Mouse (Mus musculus): ENCODE measurements around the gene Chrdl2.
A peak's percentile ranks its signal among the peaks of the same experiment; 100 is the strongest.

Gene Chrdl2

GRCm38 (mm10) chr7:99982256-99983242, 23.4 kb upstream of the Chrdl2 start:
- no peak for DNase-seq (ENCODE audit: inconsistent ontology term)

- DNase-seq (ENCODE audit: inconsistent ontology term) = peak; percentile 67
These were observed 17.2 kb upstream of the Chrdl2 start for GRCm38 (mm10) chr7:99988725-99989124.

GRCm38 (mm10) chr7:99989844-99990760, 15.9 kb upstream of the Chrdl2 start:
- peak; percentile 30 for DNase-seq (ENCODE audit: inconsistent ontology term)

- DNase-seq (ENCODE audit: inconsistent ontology term) = no peak
These were observed 14.8 kb upstream of the Chrdl2 start for GRCm38 (mm10) chr7:99990990-99991707.

- no peak for DNase-seq (ENCODE audit: inconsistent ontology term)
These were observed 12.8 kb upstream of the Chrdl2 start for GRCm38 (mm10) chr7:99993159-99993558.

- DNase-seq (ENCODE audit: inconsistent ontology term) = no peak
These were observed 10.8 kb upstream of the Chrdl2 start for GRCm38 (mm10) chr7:99995186-99995585.

GRCm38 (mm10) chr7:99998668-99999067, 7.3 kb upstream of the Chrdl2 start:
- no peak for DNase-seq (ENCODE audit: inconsistent ontology term)

- no peak for DNase-seq (ENCODE audit: inconsistent ontology term)
These were observed 2.2 kb upstream of the Chrdl2 start for GRCm38 (mm10) chr7:100003781-100004180.

GRCm38 (mm10) chr7:100006411-100006810, 439 bp downstream of the Chrdl2 start:
- no peak for DNase-seq (ENCODE audit: inconsistent ontology term)

GRCm38 (mm10) chr7:100008765-100009164, 2.8 kb downstream of the Chrdl2 start:
- DNase-seq (ENCODE audit: inconsistent ontology term) = no peak

- DNase-seq (ENCODE audit: inconsistent ontology term) = no peak
These were observed 3.7 kb downstream of the Chrdl2 start for GRCm38 (mm10) chr7:100009640-100010039.

GRCm38 (mm10) chr7:100010711-100011110, 4.7 kb downstream of the Chrdl2 start:
- no peak for DNase-seq (ENCODE audit: inconsistent ontology term)

- DNase-seq (ENCODE audit: inconsistent ontology term) = peak; percentile 57
These were observed 6.1 kb downstream of the Chrdl2 start for GRCm38 (mm10) chr7:100012085-100012484.

- DNase-seq (ENCODE audit: inconsistent ontology term) = no peak
These were observed 6.5 kb downstream of the Chrdl2 start for GRCm38 (mm10) chr7:100012515-100012914.

- no peak for DNase-seq (ENCODE audit: inconsistent ontology term)
These were observed 8.2 kb downstream of the Chrdl2 start for GRCm38 (mm10) chr7:100014123-100014600.

- no peak for DNase-seq (ENCODE audit: inconsistent ontology term)
These were observed 11.1 kb downstream of the Chrdl2 start for GRCm38 (mm10) chr7:100017056-100017455.

GRCm38 (mm10) chr7:100027353-100027752, 21.4 kb downstream of the Chrdl2 start:
- no peak for DNase-seq (ENCODE audit: inconsistent ontology term)

GRCm38 (mm10) chr7:100029307-100029706, 23.3 kb downstream of the Chrdl2 start:
- DNase-seq (ENCODE audit: inconsistent ontology term) = no peak

GRCm38 (mm10) chr7:100030996-100031749, 25.2 kb downstream of the Chrdl2 start:
- DNase-seq (ENCODE audit: inconsistent ontology term) = no peak

- DNase-seq (ENCODE audit: inconsistent ontology term) = no peak
These were observed 27.7 kb downstream of the Chrdl2 start for GRCm38 (mm10) chr7:100033672-100034071.
